Mouse (Mus musculus) liver, embryonic 16.5 days (tissue): Measurements from ENCODE around the gene St6galnac6. TPM values are rescaled to one million over a fixed set of nuclear protein-coding genes. Genes with fewer than 3 reads are reported as not detected.

Experiments used
- ATAC-seq: fragments of 200-750 bp; cut with Nextera tagmentation; 2 replicates; pipeline ENCODE4 v1.8.0; 2017; ENCODE audit warnings: low read depth, mild to moderate bottlenecking, moderate number of reproducible peaks, moderate library complexity
- H3K27ac ChIP-seq: fragments of 300-500 bp; sonication (generic); 2 replicates; pipeline ENCODE4 v1.5.1; 2014; ENCODE audit warnings: mild to moderate bottlenecking, low read length
- H3K27me3 ChIP-seq: fragments of 300-500 bp; sonication (generic); 2 replicates; pipeline ENCODE4 v1.6.1; 2014; ENCODE audit warnings: low read depth, low read length, mixed read lengths; ENCODE audit not compliant: control insufficient read depth, insufficient read depth
- H3K36me3 ChIP-seq: fragments of 300-500 bp; sonication (generic); 2 replicates; pipeline ENCODE4 v1.6.1; 2014; ENCODE audit warnings: mild to moderate bottlenecking; ENCODE audit not compliant: control insufficient read depth, insufficient read depth
- H3K4me1 ChIP-seq: fragments of 300-500 bp; sonication (generic); 2 replicates; pipeline ENCODE4 v1.6.1; 2014; ENCODE audit warnings: low read depth, low read length, mixed read lengths; ENCODE audit not compliant: control insufficient read depth
- H3K4me2 ChIP-seq: fragments of 300-500 bp; sonication (generic); 2 replicates; pipeline ENCODE4 v1.6.1; 2014; ENCODE audit warnings: low read depth, low read length, mixed read lengths
- H3K4me3 ChIP-seq: fragments of 300-500 bp; sonication (generic); 2 replicates; pipeline ENCODE4 v1.5.1; 2014; ENCODE audit warnings: low read depth, mild to moderate bottlenecking, low read length
- H3K9ac ChIP-seq: fragments of 300-500 bp; sonication (generic); 2 replicates; pipeline ENCODE4 v1.6.1; 2014; ENCODE audit warnings: low read depth, low read length
- H3K9me3 ChIP-seq: fragments of 300-500 bp; sonication (generic); replicated peaks from 2 replicates; pipeline ENCODE4 v1.6.1; 2016; ENCODE audit warnings: low read length; ENCODE audit not compliant: control insufficient read depth
- WGBS: fragments of 180-500 bp; shearing (Covaris S2); extraction: QIAGEN DNeasy Blood & Tissue Kit; methylation state at CpG from one replicate; pipeline ENCODE4 v1.1.7; 2014; ENCODE audit not compliant: insufficient replicate concordance; 5-methylcytosine and 5-hydroxymethylcytosine counted together
- polyA plus RNA-seq: library from polyadenylated mRNA; unstranded; fragments of >200 nt; fragmentation: Nextera tagmentation; extraction: Ambion mirVana; gene quantifications from 2 replicates; pipeline ENCODE4 v1.2.1, GENCODE M21; 2015

Gene St6galnac6
- polyA plus RNA-seq, 1 experiment from 2014 or later: 12.8 TPM

DNA sequence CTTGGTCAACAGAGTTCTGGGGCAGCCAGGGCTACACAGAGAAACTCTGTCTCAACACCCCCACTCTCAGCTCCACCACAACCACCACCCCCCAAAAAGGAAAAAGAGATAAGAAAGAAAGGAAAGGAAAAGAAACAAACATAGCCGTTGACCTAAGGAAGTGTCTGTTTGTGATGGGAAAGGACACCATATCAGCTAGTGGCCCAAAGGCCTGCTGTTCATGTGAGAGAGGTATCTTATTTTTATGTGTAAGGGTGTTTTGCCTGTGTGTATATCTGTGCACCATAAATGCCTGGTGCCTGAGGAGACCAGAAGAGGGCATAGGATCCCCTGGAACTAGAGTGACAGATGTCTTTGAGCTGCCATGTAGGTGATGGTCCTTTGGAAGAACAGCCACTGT is 40.1 kb downstream of the St6galnac6 start:
- Histone ChIP-seq H3K4me2 (no peak overlapping the region), H3K9ac (no peak overlapping the region), H3K27ac (no peak overlapping the region), H3K36me3 (no peaks in the 10 kb centered on the region), H3K4me3 (no peak overlapping the region), H3K4me1 (peaks cover 13% of the 10 kb centered on the region), H3K27me3 (no peaks in the 10 kb centered on the region), H3K9me3 (no peaks in the 10 kb centered on the region)
- 14% methylated on average over 1 of the region's 1 CpGs for WGBS
- ATAC-seq: no peak

DNA sequence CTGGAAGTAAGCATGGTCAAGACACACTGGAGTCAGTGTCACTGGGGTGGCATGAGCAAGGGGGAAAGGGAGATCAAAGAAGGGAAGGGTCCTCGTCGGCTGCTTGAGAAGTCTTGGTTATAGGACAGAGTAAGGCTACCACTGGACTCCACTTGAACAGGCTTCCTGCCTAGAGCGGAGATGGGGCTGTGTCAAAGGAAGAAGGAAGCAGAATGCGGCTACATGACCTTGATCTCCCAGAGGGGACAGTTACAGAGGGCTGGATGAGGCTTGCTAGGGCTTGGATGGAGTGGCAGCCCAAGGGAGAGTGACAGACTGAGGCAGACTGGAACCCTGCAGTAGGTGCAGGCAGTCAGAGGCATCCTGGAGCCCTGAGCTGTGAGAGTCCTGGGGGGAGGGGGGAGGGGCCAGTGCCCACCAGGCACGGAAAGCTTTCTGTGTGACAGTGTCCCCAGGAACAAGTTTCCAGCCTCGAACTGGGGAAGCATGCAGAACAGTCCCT is 41.1 kb downstream of the St6galnac6 start:
- H3K27ac ChIP-seq: 0 out of 2 replicates have a peak overlapping the region, but pooled peaks have one; percentile 14
- 46% methylated on average over 6 of the region's 6 CpGs for WGBS

DNA sequence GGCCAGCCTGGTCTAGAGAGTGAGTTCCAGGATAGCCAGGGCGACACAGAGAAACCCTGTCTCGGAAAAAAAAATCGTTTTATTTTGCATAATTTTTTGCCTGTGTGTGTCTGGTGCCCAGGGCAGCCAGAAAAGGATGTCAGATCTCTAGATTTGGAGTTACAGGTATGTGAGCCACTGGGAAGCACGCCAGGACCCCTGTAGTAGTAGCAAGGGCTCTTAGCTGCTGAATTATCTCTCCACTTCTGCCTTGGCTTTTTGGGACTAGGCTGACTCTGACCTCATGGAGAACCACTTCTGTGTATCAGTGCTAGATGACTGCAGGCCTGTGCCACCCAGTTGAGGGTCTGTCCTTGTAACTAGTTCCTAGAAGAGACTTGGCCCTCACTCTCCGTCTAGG is 42.3 kb downstream of the St6galnac6 start:
- no peak overlapping the region for H3K4me3 ChIP-seq
- no peaks in the 10 kb centered on the region for H3K36me3 ChIP-seq
- WGBS: 68% methylated on average over 5 of the region's 5 CpGs
- H3K9me3 ChIP-seq: no peaks in the 10 kb centered on the region
- H3K27ac ChIP-seq: no peak overlapping the region
- no peaks in the 10 kb centered on the region for H3K27me3 ChIP-seq
- H3K4me1 ChIP-seq: peaks cover 32% of the 10 kb centered on the region
- no peak for ATAC-seq
- no peak overlapping the region for H3K4me2 ChIP-seq
- no peak overlapping the region for H3K9ac ChIP-seq

More for the DNA sequence above, 41.1 kb downstream of the St6galnac6 start:
- H3K9me3 ChIP-seq: no peaks in the 10 kb centered on the region
- no peak overlapping the region for H3K4me2 ChIP-seq
- no peak overlapping the region for H3K4me3 ChIP-seq
- no peak overlapping the region for H3K9ac ChIP-seq
- no peaks in the 10 kb centered on the region for H3K36me3 ChIP-seq
- no peak for ATAC-seq
- peaks cover 22% of the 10 kb centered on the region for H3K4me1 ChIP-seq
- H3K27me3 ChIP-seq: no peaks in the 10 kb centered on the region

DNA sequence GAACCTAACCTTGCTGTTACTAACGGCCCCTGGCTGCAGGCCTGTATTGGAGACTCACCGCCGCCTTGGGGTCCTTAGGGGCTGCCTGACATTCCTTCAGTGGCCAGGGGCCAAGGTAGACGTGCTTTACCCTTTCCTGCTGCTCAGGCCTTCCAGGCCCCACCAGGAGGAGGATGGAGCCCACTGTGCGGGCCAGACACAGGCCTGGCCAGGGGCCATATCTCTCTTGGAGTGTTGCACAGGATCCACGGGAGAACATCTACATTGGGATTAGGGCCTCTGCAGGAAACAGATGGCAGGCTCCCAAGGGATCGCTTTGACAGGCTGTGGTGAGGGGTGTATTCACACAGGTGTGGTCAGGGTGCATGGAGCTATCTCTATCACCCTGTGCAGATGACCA is 43.3 kb downstream of the St6galnac6 start:
- 66% methylated on average over 7 of the region's 7 CpGs for WGBS
- no peak for ATAC-seq
- Histone ChIP-seq H3K4me1 (peaks cover 30% of the 10 kb centered on the region), H3K36me3 (no peaks in the 10 kb centered on the region), H3K4me3 (no peak overlapping the region), H3K27ac (no peak overlapping the region), H3K4me2 (no peak overlapping the region), H3K9ac (no peak overlapping the region), H3K9me3 (no peaks in the 10 kb centered on the region), H3K27me3 (no peaks in the 10 kb centered on the region)

DNA sequence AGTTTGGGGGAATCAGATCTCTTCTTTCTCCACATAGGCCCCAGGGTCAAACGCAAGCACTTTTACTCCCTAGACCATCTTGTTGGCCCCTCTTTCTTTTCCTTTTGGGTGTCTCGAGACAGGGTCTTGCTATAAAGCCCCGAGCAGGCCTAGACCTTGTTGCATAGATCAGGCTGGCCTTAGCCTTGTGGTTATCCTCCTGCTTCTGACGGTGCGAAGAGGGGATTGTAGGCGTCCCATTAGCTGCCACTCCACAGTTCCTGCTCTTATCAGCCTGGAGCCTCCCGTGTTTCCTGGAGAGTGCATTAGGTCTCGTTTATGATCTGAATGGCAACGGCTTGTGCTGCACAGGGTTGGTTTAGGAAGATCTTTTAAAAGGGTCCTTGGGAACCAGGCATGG is 44.6 kb downstream of the St6galnac6 start:
- no peak overlapping the region for H3K27ac ChIP-seq
- peaks cover 26% of the 10 kb centered on the region for H3K4me1 ChIP-seq
- WGBS: 33% methylated on average over 9 of the region's 9 CpGs

DNA sequence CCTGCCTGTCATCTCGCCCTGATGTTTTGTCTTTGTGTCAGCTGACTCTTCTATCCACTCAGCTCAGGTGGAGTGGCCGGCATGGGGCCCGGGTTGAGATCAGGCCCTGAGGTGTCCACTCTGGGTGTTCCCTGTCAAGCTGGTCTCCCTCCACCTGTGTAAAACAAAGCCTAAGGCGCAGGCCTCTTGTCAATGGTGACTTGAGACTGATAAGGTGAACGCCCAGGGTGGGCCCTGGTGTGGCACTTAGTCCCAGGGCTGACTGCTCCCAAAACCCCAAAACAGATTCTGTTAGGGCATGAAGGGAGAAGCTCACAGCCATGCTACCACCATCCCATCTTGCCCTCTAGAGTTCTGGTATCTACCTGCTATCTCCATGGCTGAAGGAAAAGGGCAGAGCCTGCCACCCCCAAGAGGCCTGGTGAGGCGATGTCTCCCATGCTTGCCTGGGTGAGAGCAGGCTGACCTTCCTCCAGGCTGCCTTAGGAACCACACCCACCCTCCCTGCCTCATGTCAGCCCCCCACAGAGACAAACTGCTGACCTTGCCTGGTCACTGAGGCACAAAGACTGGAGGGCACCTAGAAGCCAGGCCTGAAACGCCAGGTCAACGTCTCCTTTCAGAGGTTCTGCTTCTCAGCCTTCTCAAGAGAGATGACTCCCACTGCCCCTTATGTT is 45.4 kb downstream of the St6galnac6 start:
- peak overlapping the region; percentile 45 for H3K27ac ChIP-seq
- H3K9me3 ChIP-seq: no peaks in the 10 kb centered on the region
- H3K4me1 ChIP-seq: peaks cover 26% of the 10 kb centered on the region
- no peak overlapping the region for H3K4me3 ChIP-seq
- H3K9ac ChIP-seq: no peak overlapping the region
- no peak overlapping the region for H3K4me2 ChIP-seq
- peak; percentile 74 for ATAC-seq
- no peaks in the 10 kb centered on the region for H3K27me3 ChIP-seq
- H3K36me3 ChIP-seq: no peaks in the 10 kb centered on the region
- WGBS: 36% methylated on average over 8 of the region's 8 CpGs

More for the DNA sequence above, 44.6 kb downstream of the St6galnac6 start:
- Histone ChIP-seq H3K9ac (no peak overlapping the region), H3K36me3 (no peaks in the 10 kb centered on the region), H3K27me3 (no peaks in the 10 kb centered on the region), H3K4me3 (no peak overlapping the region), H3K9me3 (no peaks in the 10 kb centered on the region), H3K4me2 (no peak overlapping the region)
- ATAC-seq: no peak

DNA sequence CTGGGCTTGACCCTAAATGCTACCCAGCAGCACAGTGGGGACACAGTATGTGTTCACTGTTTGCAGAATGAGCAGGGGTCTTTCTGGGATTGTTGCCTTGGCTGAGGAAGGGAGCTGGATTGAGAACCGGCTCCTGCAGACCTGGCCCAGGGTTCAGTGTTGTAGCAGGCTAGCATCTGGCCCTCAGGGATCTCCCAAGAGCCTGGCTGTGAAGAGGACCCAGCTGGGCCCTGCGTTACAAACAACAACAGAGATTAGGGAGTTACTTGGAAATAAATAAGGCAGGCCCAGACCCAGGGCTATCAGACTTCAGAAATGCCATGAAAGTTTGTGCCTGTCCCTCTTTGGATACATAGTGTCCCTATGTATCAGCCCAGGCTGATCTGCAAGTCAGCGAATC is 46.1 kb downstream of the St6galnac6 start:
- Histone ChIP-seq H3K4me2 (no peak overlapping the region), H3K27ac (peak overlapping the region; percentile 53), H3K9ac (no peak overlapping the region), H3K4me1 (peaks cover 26% of the 10 kb centered on the region), H3K9me3 (no peaks in the 10 kb centered on the region), H3K27me3 (no peaks in the 10 kb centered on the region), H3K4me3 (no peak overlapping the region), H3K36me3 (no peaks in the 10 kb centered on the region)
- 61% methylated on average over 3 of the region's 3 CpGs for WGBS
- no peak for ATAC-seq

DNA sequence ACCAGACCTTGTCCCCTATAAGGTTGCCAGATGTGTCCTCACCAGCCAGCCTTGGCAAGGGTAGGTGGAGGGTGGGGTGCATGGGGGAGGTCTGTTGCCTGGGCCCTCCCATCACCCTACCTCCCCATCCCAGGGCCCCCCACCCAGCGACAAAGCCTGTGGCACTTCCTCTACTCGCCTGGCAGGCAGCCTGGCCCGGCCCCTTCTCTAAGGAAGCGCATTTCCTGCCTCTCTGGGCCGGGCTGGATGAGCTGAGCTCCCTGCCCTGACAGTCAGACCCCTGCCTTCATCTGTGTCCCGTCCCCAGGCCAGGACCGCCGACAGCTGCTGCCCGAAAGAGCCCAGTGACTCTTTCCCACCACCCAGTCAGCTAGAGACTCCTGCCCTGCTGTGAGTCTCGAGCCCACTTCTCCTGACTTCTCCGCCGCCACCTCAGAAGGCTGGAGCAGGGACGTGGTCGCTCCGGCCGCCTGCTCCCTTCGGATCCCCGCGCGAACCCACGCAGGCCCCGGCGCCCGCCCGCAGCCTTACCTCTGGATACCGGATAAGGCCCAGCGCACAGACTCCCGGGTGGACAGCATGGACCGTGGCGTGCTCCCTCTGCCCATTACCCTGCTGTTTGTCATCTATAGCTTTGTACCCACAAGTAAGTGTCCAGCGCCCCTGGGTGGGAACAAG is 47.0 kb downstream of the St6galnac6 start, which contains the start of gene Eng:
Gene Eng (plus strand): TSS at position 217 of the 678 bp plus-strand sequence.
- ATAC-seq: peak; percentile 58
- H3K4me2 ChIP-seq: peak within 1 kb of the TSS; percentile 57
- no peaks in the 10 kb centered on the region for H3K9me3 ChIP-seq
- peaks cover 26% of the 10 kb centered on the region for H3K4me1 ChIP-seq
- H3K9ac ChIP-seq: peak within 1 kb of the TSS; percentile 60
- peak within 1 kb of the TSS; percentile 50 for H3K4me3 ChIP-seq
- H3K27ac ChIP-seq: peak within 1 kb of the TSS; percentile 53
- 17% methylated on average over 31 of the region's 31 CpGs for WGBS
- H3K36me3 ChIP-seq: no peaks in the 10 kb centered on the region
- no peaks in the 10 kb centered on the region for H3K27me3 ChIP-seq

DNA sequence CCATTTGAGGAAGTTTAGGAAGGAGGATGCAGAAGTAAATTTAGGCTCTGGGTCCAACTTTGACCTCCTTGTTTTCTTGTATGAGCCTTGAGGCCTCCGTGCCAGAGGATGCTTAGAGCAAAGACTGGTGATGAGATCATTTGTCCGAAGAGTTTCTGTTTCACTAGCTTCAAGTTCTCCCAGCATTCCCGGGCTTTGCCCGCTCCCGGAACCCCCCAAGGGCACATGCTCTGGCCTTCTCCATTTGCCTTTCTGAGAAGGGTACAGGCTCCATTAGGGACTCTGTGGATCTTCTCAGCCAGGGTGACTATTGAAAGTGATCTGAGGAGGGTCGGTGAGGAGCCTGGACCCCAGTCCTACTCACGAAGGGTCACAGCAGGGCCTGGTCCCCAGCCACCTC is 47.9 kb downstream of the St6galnac6 start:
- H3K9ac ChIP-seq: no peak overlapping the region
- peak overlapping the region; percentile 50 for H3K4me3 ChIP-seq
- no peaks in the 10 kb centered on the region for H3K9me3 ChIP-seq
- no peaks in the 10 kb centered on the region for H3K27me3 ChIP-seq
- H3K36me3 ChIP-seq: no peaks in the 10 kb centered on the region
- ATAC-seq: no peak
- H3K4me2 ChIP-seq: peak overlapping the region; percentile 57
- WGBS: 45% methylated on average over 7 of the region's 7 CpGs
- no peak overlapping the region for H3K27ac ChIP-seq
- peaks cover 26% of the 10 kb centered on the region for H3K4me1 ChIP-seq
